Mouse (Mus musculus) spleen, adult 18-20 months (tissue): ENCODE results near the gene Spred3.
A peak's percentile ranks its signal among the peaks of the same experiment; 100 is the strongest.

Experiments used
- DNase-seq, 2 experiments: peaks; one replicate each; pipeline ENCODE4 v3.0.0; 2022; ENCODE audit warnings: mixed read lengths in 2 of 2

Gene Spred3

DNA sequence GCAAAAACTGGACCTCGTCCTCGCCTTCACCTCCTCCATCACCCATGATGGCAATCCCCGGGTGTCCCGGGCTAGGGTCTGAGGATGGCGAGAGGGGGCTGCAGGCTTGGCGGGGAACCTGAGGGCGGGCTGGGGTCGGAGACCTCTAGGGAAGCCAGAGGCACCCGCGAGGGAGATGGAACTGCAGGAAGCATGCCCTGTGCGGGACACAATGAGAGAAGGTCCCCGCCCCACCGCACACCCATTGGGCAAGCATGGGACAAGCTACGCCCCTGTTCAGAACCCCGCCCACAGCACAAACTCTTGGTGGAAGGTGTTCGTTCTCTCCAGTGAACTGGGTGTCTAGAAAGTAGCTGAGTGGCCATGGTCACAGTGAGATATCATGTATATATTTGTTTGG lies 45.2 kb downstream of the Spred3 start, which contains the start of gene Ryr1:
TSS of gene Ryr1 (minus strand) at position 210 of the 400 bp plus-strand sequence.
- peak in 1 of 2 experiments; percentile 19 for DNase-seq

DNA sequence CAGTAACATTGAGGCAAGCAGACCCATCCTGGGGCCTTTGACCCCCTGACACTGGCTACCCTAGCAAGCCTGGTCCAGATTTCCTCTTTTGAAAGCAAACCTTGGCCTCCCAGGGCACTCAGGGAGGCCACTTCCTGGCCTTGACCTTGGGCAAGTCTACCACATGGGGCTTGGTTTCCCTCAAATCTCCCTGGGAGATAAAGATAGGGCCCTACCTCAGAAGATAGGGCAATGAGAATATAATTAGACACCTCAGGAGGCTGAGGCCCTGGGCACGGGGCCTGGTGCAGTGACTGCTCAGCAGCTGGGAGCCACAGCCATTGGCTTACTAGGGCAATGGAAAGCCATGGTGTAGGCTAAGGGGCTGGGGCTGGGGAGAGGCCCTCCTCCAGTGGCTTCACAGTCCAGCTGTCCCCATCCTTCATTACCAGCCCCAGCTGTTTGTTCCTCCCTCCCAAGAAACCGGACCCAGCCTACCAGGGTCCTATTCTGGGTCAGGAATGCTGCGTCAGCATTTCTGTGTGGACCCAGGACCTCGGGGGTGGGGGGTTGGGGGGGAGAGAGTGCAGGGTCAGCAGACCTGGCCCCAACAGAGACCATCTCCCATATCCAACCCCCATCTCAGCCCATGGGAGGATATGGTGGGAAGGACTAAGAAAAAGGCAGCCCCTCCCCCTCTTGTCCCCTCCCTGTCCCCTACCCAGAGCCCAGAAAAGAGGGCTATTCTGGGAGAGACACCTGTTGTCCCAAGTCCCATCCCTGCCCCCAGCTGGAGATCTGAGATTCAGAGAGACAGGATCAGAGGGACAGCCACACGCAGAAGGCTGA lies 46.5 kb downstream of the Spred3 start:
- no peak for DNase-seq

DNA sequence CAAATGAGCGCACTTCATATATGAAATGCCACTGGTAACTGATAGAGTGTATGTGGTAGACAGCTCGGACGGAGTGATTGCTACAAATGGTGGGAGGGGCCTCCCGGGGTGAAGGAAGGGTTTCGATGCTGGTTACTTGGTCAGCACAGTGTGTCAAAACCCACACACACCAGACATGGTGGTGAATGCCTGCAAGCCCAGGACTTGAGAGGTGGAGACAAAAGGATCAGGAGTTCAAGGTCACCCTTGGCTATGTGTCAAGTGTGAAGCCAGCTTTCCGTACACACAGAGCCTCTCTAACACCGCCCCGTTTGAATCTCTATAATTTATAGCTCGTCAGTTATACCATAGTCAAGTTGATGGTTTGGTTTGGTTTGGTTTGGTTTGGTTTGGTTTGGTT lies 47.4 kb downstream of the Spred3 start:
- DNase-seq: no peak

DNA sequence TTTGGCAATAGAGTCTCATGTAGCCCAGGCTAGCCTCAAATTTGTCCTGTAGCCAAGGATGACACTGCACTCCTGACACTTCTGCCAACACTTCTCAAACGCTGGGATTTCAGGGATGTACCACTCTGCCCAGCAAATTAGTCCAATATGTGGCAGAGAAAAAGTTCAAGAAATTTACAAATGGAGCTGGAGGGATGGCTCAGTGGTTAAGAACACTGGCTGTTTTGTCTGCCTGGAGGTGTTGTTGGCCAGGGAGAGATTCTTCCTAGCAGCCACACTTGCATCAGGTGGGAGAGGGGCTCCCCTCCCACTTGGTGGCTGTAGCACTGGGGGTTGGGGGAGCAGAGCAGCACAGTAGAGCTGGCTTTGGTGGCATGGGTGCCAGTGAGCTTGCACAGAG lies 50.7 kb downstream of the Spred3 start:
- DNase-seq: no peak

DNA sequence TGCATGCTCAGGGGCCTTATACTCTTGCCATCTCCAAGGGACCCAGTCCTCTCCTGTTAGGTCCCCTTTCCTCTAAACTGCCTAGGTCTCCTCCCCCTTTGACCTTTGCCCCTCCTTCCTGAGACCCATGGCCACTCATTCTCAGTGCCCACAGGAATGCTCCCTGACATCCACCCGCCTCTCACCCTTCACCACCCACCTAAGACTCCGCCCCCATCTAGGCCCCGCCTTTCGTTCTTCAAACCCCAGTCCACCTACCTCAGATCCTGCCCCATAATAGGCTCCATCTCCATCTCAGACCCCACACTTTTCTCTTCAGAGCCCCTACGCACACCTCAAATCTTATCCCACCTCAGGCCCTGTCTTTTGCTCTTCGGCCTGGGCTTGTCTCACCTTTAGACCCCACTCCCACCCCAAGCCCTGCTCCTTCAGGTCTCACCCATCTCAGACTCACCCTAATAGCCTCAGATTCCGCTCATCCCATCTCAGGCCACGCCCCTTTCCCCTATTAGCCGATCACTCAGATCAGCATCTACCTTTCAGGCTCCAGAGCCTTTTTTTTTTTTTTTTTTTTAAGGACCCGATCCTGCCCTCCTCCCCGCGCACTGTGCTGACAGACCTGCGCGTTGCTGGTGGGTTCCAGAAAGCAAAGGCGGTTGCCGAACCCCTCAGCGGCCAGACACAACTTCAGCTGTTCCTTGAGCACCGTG lies 51.9 kb downstream of the Spred3 start:
- no peak for DNase-seq

DNA sequence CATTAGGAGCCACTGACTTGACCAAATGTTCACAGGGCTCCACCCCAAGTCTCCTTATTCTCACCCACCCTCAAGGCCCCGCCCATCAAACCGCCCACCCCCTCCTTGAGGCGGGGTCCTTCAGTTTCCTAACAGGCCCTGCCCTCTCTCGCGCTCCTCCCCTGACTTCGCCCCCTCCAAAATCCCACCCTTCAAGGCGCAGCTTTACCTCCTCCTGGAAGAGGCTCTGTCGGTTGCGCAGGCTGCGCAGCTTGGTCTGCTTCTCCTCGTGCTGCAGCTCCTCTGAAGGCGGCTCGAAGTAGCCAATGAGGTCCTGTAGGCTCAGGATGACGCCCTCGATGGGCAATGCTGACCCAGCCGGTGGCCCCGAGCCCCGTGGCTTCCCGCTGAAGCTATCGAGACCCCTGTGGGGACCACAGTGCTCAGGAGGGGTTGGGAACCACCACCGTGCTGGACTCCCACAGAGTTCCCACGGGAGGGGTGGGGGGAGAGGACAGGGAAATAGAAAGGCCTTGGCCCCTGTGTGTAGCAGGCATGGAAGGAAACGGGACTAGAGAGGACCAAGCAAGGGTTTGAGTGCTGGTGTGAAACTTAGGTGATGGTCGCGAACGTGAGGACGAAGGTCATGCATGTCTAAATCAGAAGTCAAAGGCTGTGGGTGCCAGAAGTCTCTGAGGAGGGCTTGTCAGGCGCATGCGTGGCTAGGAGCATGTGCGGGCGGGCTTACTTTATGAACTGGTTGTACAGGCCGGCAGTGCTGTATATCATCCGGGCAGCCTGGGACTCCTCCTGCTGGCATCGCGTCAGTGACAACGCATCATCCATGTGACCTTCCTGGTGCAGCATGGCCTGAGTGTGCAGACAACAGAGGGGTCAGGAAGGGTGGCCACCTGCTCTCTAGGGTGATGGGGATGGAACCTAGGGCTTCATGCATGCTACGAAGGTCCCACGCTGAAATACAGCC lies 60.9 kb downstream of the Spred3 start:
- DNase-seq: no peak
